Mouse (Mus musculus) bone marrow, adult 2 months (tissue): Measurements from ENCODE around the gene Gpank1.

Source experiments
- CTCF ChIP-seq: fragments of 200-500 bp; IDR thresholded peaks from 2 replicates; pipeline ENCODE4 v1.5.1; 2011; ENCODE audit warnings: low read length, control low read depth; ENCODE audit not compliant: control insufficient read depth, insufficient read depth
- POLR2A ChIP-seq: fragments of 200-500 bp; IDR thresholded peaks from 2 replicates; pipeline ENCODE4 v1.6.1; 2011; ENCODE audit warnings: low read depth, mild to moderate bottlenecking, control low read depth, low read length, borderline replicate concordance; ENCODE audit not compliant: control insufficient read depth

GRCm38 (mm10) chr17:35163326-35164081 lies 42.2 kb downstream of the Gpank1 start:
- TF ChIP-seq CTCF (no peak), POLR2A (no peak)
